Mouse (Mus musculus) kidney, postnatal 36 days (tissue): ENCODE measurements at regions not wholly inside any gene's neighbourhood (a gene's known extent, or its start where the extent isn't known, plus 50 kb on each side); places are given as distances from the start of the nearest gene placed in this dataset.

ENCODE experiments used
- DNase-seq, 2 experiments: peaks; one replicate each; pipeline ENCODE4 v3.0.0; 2021 to 2022; ENCODE audit warnings: mixed read lengths in 2 of 2

DNA sequence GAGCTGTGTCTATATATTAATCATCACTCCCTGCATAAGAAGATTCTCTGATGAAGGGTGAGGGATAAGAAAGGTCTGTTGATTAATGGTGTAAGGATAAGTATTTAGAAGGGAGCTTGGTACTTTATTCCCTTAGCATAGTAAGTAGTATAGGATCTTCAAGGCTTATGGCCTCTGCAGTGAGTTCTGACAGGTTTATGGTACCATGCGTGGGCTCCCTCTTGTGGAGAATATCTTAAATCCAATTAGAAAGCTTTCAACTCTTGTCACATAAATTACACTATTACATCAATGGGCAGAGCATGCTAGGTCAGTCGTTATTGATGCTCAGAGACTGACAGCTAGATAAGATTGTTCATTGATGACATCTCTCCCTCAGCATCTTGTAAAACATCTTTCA is 112.7 kb upstream of the Grin3a start:
- DNase-seq, result peak in 1 of 2 experiments; percentile 9

DNA sequence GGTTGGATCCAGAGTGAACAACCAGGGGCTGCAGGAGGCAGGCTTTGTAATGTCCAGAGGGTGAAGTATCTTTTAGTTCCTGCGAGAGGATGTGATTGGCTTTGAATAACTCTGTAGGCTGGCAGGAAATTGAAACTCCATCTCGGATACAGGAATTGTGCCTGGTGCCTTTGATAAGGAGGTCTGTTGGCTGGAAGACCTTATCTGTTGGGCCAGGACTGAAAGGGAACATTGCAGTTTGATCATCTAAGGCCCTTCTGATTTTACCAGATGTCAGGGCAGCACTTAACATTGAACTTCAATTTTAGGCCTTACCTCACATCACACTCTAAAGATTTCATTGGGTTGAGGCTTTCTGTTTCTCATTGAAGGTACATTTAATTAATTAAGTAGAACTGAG is 111.3 kb upstream of the Grin3a start:
- no peak for DNase-seq

DNA sequence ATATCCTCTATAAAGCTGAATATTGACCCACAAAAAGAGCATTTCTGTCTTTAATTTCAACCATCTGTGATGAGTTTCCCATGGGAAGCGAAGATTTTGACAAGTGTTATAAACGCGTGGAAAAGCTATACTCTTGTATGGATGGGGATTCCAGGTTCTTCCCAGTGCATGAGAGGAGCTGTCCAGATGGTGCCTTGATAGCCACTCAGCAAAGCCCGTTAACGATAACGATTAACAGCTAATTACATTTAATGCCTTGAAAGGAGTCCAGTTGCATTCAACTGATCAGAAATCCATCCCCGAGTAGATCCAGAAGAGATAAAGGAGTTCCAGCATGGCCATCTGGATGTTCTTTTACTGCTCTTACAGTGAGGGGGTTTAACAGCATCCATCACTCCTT is 100.8 kb upstream of the Grin3a start:
- DNase-seq, result no peak

DNA sequence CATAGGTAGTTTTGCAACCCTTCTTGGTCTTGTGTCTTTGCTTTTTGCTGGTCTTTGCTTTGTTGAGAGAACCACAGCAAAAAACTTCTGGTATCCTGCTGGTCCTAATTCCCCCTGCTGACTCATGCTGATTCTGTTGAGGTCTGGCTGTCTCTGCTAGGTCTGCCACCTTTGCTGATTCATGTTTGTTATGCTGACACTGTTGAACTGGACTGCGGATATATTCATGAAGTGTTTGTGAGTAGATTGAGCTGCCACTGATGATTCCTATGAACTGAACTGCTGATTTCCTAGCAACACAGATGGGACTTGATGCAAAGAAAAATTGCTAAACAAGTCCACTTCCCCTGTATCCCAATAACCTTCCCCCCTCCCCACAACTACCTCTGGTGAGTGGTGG is 91.9 kb upstream of the Grin3a start:
- DNase-seq, result no peak

DNA sequence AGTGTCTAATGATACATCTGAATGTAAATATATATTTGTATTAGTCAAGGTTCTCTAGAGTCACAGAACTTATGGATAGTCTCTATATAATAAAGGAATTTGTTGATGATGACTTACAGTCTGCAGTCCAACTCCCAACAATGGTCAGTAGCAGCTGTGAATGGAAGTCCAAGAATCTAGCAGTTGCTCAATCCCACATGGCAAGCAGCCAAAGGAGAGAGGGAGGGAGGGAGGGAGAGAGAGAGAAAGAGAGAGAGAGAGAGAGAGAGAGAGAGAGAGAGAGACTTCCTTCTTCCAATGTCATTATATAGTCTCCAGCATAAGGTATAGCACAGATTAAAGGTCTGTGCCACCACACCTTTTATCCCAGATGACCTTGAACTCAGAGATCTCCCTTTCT is 84.1 kb upstream of the Grin3a start:
- DNase-seq, result peak in 1 of 2 experiments; percentile 7

DNA sequence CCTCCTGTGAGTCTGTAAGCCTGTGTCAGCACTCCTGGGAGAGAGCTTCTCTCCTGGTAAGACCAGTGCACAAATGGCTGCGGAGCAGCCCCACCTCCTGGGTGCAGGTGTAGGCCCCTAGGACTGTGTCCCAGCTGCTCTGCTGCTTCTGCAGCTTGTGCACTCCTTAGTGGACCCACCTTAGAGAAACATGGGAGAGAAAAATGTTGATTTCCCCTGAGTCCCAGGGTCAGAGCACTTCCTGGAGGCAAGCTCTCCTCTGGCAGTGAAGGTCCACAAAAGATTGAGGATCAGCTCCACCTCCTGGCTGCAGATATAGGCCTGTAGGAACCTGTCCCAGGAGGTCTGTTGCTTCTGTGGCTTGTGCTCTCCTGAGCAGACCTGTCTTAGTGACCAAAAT is 81.5 kb upstream of the Grin3a start:
- DNase-seq, result no peak

DNA sequence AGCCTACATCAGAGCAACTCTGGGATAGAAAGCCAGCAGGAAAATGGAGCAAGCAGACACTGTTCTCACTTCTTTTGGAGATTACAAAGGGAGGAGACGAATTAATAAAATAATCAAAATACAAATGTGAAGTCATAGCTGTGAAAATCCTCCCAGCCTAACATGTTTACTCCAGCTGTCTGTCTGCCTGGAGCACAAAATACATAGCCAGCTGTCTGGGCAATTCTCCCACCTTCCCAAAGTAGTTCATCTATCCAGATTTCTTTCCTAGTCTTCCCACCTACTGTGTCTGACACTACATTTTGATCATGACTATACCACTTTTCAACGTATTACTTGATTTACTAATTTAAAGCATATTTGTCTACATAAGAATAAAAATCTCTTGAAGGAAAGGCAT is 68.7 kb upstream of the Grin3a start:
- DNase-seq, result no peak

DNA sequence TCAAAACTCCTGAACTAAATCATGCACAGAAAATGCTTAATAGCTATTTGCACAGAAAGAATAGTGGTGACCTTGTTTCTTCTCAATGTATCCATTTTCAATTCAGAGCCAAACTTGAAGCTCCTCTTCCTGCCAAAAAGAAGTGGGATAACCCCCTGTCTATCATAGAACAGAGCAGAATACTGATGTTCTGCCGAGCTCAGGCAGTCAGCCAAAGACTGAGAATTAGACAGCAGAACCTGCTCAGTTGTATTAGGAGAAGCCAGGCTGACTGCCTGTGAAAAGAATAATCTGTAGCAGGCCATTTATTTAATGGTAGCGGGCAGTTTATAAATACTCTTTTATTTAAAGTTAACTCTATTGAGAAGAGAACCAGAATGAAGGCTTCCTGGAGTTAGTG is 68.1 kb upstream of the Grin3a start:
- DNase-seq, result no peak
